Mouse (Mus musculus) telencephalon, adult 2 months (tissue): ENCODE measurements around the gene Cadm1.

Experiments
- DNase-seq: peaks from one replicate; pipeline ENCODE4 v3.0.0-alpha.2; 2011; ENCODE audit warnings: low read depth, low spot score

The Cadm1 gene

DNA sequence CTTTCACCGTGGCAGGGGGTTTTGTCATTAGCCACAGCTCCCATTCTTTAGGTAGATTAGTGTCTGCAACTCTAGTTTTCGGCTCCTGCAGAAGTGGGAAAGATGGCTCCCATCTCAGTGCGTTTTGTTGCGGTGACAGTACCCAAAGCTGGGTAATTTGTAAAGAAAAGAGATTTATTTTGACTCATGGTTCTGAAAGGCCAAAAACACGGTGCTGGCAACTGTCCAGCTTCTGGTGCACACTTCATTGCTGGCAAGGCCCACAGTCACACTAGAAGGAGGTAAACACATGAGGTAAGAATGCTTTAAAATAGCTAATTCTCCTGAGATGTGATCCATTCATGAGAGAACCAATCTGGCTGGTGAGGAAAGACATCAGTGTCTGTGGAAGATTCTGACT lies 18.9 kb downstream of the Cadm1 start:
- no peak for DNase-seq

DNA sequence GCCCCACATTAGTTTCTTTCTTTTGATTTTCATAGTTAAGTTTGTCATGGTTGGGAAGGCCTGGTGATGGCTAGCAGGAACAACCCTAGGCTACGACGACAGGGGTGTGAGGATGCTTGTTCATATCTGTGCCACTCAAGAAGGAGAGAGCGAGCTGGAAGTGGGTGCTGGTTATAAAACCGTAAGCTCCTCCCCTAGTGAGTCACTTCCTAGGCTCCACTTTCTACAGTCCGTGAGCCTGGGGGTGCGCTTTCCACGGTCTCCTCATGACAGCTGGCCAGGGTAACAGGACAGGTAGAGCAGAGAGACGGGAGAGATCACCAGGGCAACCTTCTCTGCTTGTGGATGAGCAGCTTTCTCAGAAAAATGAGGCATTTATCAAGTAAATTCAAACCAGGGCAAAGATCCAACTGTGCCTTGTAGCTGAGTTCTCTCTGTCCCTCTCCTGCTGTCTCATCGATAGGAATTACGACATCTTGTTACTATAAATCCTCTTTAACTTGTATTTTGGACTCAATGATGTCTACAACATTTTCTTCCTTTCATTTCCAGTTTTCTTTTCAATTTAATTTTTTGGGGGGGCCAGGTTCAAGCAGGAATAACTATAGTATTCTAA lies 23.1 kb downstream of the Cadm1 start:
- DNase-seq: no peak

DNA sequence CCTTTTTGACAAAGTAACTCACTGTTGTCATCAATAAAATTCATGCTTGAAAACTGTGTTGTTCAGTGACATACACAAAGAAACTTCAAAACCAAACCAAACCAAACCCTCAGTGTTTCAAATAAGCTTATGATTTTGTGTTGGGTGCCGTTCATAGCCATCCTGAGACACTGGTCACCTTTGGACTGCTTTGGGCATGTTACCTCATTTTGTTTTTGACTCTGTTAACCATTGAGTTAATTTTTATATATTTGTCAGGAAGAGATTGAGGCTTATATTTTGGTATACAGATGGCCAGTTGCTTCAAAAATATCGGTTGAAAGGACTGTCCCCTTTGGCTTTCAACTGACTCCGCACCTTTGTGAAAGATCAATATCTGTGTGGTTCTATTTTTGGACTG lies 30.8 kb downstream of the Cadm1 start:
- DNase-seq: no peak

DNA sequence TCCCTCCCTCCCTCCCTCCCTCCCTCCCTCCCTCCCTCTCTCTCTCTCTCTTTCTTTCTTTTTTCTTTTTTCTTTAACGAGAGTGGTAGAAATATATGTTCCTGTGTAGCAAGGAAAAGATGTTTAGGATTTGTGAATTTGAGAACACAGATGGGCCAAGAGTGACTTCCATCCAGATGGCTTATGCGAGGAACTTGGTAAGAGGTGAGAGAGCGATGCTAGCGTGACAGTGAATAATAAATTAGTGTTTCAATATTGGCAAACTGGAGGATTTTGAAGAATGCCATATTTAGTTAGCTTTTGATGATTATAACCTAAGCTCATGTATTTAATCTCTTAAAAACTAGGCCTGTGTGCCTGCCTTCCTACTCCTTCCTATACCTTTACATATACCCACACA lies 31.6 kb downstream of the Cadm1 start:
- peak; percentile 33 for DNase-seq

DNA sequence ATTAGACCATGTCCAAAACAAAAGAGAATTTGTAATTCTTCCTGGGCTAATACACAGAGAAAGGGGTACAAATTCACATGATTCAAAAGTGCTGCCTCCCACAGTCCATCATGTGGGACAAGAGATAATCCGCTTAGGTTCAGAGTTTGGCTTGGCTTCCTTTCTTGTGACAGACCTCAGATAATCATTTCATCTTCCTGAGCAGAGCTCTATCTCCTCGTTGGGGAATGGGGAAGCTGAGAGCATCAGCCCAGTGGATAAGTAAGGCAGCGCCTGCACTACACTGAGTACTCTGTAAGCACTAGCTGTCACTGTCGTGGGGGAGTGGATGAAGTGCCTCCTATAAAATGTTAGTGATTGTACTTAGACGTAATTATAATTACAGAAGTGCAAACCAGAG lies 35.1 kb downstream of the Cadm1 start:
- DNase-seq: no peak

DNA sequence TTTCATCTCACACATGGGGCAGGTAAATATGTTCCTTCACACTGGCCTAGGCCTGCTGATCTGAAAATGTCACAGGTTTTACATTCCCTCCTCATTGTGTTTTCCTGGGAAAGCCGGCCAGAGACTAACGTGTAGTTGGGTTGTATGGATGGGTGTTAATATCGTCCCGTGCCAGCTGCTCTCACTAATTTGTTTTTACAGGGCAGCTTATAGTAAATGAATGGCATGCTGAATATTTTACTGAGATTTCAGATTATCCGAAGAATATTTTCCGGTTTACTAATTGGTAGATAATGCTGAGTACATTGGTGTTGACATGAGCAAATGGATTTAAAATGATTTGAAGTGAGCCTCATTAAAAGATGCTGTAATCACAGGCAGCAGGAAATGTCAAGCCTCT lies 37.9 kb downstream of the Cadm1 start:
- DNase-seq: no peak

DNA sequence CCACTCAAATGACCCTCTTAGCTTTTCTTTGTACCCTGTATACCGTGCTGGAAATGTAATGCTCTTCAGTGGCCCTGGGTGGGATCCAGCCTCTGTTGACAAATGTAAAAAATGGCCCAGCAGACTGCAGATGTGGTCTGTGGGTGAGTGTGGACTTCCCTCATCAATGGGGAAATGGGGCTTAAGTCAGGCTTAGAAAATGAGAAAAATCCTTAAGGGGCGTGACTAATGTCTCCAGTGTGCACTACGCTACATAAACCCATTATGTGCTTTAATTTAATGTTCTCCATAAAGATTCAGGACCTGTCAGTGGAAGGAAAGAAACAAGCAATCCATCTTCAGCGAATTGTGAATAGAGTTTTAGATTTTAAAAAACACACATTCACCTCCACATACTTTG lies 40.2 kb downstream of the Cadm1 start:
- no peak for DNase-seq

DNA sequence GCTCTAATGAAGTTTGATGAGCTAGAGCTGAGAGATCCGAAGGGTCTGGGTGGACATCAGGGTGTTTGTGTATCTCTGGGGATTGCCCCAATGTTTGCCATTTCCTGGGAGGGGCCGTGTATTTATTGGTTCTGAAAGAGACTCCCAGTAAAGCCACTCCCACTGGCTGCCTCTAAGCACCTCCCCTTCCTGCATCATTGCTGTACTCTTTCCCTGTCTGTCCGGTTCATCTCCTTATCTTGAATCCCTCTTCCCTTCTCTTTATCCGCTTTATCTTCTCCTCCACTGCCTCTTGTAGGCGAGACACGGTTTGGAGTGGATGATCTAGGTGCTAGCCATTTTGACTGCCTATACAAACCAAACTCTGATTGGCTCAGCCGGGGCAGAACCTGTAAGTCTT lies 41.5 kb downstream of the Cadm1 start:
- DNase-seq: no peak

DNA sequence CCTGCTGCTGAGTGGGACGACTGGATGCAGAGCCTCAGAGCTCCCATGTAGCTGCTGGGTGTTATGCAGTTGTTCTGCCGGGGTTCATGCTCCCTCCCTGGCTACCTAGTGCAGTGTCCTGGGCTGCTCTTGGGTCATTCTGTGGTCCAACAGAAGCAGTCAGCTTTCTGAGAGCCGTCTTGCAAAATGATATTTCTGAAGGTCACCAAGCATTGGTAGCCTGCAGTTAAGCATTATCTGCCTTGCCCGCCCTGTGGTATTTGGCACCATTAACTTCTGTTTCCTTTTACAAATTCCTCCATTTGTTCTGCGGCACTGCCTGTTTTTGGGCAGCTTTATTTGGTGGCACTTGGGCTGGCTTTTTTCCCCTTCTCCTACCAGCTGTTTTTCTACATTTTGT lies 42.2 kb downstream of the Cadm1 start:
- no peak for DNase-seq

DNA sequence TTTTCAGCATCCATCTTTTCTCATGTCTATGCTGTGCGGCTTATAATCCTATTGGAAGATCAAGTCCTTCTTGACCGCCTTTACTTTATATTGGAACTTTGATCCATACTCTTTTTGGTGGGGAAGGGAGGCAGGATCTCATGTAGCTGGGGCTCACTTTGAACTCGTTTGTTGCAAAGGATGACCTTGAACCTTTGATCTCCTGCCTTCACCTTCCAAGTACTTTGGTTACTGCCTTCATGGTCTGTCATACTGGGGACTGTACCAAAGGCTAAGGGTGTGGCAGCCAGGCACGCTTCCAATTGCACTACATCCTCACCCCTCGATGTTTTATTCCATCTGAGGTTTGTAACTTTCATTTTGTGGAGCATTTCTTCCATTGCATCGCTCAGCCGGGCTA lies 43.5 kb downstream of the Cadm1 start:
- no peak for DNase-seq

DNA sequence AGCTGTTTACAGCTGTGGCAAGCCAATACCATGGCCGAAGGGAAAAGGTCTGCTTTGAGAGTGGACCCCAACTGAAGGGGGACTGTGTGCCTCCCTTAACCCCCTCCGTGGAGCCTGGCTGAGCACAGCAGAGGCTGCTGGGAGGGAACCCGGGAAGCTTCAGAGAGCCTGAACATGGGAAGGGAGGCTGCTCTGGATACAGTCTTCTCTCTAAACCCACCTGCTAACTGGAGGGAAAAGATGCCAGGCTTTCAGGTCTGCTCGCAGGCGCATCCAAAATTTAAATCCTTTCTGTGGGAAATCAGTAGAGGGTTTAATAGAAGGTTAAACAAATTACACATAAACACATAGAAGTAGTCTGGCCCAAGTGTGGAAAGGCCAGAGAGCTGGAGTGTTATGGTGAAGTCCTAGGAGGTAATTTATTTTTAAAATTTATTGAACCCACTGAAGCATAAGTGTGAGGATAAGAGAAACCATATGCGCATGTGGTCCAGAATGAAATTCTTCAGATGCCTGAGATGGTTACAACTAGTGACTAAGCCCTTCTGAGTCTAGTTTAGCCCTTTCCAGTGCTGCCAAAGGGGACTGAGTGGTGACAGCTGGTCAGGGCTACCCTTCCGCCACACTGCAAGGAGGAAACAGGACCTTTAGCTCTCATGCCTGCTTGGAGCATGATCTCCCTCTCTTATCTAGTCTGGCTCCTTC lies 44.9 kb downstream of the Cadm1 start:
- DNase-seq: no peak

DNA sequence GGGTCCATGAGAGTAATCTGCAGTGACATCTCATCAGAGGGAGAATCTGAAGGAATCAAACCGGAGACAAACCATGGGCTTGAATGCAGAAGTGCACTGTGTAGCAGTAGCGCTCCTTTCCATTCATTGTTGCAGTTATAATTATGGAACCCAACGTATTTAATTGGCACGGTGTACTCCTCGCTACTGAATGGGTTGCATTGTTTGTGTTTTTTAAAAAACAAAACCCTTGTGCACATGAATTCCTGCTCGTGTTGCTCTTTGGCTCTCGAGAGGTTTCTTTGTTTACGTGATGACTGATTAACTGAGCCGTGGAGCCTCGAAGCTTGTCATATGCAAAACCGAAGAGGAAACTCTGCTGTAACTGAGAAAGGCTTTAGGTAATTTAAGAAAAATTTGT lies 45.8 kb downstream of the Cadm1 start:
- DNase-seq: no peak

DNA sequence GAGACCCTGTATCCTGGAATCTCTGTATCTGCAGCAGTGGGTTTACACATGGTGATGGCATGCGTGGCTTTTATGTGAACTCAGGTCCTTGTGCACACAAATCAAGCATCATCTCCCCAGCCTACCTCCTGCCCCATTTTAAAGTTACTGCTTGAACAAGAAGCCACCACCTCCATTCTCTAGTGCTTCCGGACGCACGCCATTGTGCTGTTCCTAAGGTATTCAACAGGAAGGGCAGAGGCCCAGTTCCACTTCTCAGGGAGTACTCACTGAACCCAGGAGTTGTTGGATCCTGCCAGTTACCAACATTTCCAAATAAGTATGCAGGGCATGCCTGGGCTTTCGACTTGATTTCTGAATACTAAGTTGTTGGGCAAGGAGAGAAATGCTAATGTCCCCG lies 49.5 kb downstream of the Cadm1 start:
- DNase-seq: no peak

DNA sequence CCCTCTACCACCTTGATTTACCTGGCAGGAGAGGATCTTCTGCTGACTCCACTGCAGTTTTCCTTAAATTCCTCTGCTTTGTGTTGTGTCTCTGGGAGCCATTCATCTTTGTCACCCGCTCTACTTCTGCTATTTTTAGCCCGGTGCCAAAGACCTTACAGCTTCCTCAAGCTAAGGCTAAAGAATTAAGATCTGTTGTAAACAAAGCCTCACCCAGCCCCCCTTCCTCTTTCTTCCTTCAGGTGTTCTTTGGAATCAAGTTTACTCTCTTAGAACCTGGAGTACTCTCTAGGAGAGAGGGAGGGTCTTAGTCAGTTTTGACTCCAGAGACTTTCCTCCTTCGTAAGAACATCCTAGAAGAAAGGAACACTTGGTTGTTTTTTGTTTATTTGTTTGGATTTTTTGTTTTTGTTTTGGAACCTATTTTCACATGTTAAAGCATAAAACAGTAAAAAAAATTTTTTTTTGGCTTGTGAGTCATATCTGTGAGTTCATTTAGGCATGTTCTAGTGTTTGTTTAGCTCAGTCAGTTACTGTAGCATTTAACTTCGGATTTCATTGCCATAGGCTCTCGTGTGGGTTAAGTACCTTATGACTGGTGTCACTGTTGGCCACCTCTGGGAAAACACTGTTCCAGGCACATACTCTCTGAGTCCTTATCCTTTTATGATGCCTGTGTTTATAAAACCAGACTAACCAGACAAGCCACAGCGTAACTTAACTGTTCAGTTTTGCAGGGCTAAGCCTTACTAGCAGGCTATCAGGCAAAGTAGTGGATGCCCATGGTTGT lies 51.8 kb downstream of the Cadm1 start:
- no peak for DNase-seq

DNA sequence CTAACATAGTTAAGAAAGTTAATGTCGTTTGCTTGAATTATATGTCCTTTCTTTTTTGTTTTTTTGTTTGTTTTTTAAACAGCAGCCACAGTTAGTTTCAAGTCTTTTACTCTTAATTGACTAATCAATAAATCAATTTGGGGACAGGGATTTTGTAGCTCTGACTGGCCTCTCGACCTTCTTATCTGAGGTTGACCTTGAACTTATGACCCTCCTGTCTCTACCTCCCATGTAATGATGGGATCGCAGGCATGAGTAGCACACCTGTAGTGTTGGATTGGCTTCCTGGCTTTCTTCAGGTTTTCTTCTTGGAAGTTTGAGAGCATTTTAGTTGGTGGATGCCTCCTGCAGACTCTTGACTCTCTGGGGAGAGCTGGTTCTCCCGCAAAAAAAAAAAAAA lies 53.3 kb downstream of the Cadm1 start:
- no peak for DNase-seq

DNA sequence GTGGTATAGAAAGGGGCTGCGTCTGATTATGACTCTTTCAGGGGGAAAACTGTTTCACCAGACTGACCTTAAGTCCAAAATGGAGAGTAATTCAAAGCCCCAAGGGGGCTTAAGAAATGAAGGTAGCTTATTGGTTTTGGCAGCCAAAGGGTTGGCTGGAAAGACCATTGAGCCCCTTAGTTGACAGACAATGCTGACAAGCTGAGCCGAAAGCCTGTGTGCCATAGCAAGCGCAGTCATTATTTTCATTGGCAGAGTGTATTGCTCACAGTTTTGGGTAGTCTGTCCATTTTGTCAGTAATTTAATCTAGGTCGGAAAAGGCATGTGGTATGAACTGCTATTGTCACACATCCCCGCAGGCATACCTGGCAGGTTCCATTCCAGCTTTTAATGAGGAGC lies 56.2 kb downstream of the Cadm1 start:
- DNase-seq: no peak

DNA sequence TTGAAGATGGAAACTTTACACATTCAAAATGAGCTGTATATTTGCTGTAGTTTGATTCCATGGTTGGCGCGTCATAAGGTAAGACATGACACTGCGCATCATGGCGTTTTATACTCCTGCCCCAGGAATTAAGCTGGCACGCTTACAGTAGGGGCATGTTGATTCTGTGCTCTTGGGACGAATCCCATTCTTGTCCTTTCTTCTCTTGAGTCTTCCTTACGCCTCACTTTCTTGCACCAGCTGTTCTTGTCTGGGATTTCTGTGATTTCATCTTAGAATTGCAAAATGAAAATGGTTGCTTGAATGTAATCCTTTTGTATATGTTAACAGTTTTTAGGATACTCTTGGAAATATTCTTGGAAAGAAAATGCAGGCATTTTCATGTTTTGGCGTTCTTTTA lies 56.9 kb downstream of the Cadm1 start:
- DNase-seq: no peak

DNA sequence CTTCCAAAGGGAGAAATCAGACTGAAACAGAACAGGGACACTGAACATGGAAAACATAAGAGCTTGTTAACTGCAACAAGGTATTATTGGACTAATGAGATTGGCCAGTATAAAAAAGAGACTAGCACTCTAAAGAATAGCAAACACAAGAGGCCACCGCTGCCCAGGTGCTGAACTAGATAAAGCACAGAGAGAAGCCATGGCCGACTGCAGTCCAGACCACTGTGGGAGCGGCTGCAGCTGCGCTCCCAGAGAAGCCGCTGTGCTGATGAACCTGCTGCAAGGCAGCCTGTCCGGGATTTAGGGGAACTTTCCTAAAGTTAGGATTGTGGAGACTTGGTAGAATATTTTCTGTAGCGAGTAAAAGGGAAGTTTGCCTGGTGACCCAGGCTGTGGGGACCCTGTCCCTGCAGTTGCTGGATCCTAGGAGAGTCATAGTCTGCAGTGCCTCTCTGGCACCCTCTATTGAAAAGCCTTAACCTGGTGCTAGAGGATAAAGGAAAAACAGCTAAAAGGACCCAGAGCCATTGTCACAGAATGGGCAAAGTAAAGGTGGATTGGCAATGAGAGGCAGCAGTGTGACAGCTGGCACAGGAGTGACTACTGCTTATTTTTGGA lies 57.7 kb downstream of the Cadm1 start:
- no peak for DNase-seq

DNA sequence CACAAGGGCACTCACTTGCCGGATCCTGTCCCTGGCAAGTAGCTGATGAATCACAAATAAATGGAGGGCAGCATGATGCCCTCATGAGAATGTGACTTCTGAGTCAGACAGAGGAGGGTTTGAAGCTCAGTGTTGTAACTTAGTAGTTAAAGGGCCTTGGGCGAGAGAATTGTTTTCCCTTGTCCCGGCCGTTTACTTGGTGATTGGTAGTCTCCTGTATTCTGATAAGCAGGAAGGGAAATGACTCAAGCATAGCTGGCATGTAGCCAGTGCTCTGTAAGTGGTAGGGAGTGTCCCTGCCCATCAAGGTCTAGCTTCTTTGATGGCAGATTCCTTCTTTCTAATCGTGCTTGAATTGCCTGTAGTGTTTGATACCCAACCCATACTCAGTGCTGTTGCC lies 59.9 kb downstream of the Cadm1 start:
- no peak for DNase-seq

DNA sequence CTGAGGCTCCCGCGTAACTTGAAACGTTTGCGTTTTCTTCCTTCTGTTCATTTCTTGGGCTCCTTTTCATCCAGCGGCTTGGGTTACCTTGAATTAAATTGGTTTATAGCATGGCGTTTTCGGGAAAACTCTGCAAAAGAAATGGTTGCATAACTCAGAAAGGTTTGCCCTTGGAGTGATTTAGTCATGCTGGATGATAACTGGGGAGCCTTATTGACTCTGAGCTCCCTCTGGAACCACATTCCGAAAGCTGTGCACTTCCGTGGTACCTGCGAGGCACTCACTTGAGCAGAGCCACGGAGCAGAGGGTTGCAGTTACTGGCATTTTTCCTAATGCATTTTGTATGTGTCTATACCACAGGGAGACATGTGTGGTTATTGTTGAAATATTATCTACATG lies 71.6 kb downstream of the Cadm1 start:
- DNase-seq: no peak

DNA sequence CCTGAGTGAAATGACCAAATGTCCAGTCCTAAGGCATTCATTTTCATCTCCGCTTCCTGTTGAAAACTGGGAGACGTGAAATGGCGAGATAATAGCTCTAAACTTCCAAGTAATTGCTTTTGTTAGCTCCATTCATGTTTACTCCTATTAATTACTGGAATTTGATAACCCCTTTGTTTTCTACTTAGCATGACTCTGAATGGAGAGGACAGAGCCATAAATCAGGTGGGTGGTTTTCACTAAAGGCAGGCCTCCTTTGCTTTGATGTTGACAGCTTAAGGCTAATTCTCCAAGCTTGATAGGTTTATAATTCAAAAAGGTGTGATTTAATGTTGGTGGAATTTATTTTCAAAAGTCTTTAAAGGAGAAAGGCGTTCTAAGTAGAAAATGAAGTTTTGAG lies 74.0 kb downstream of the Cadm1 start:
- DNase-seq: no peak

DNA sequence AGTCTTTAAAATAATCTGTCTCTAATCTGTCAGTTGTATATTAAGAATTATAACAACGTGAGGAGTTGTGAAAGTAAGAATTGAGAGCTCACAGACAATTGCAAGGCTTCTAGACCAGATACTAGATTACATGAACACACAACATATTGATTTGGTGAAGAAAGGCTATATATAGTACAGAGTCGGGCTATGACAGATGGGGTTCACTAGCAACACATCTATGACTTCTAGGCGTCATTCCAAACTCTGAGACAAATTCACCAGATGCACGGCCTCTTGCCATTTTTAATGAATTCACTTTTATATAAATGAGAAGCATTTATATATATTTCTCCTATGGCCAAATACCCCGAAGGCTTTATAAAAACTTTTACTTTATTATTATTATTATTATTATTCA lies 75.7 kb downstream of the Cadm1 start:
- no peak for DNase-seq

DNA sequence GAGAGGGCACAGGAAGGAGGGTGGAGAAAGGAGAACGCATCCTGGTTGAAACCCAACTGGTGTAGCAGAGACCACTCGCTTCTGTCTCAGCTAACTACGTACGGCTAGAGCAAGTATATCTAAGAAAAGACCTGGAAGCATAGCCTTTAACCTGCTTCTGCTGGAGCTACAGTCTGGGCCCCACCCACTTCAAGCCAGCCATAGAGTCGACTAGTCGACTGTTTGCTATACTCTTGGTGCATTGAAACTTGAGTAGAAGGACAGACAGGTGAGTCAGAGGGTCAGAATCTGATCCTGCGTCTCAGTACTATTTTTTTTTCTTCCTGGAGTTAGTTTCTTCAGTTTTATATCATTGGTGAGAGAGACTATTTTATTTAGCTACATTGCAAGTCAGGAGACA lies 78.5 kb downstream of the Cadm1 start:
- no peak for DNase-seq
